Mouse (Mus musculus) midbrain, embryonic 13.5 days (tissue): ENCODE results near the gene Zp1. TPM values are rescaled to one million over a fixed set of nuclear protein-coding genes. Genes with fewer than 3 reads are reported as not detected.

Source experiments
- ATAC-seq: fragments of 200-750 bp; cut with Nextera tagmentation; 2 replicates; pipeline ENCODE4 v1.8.0; 2017; ENCODE audit warnings: mild to moderate bottlenecking, moderate TSS enrichment, moderate library complexity
- H3K27ac ChIP-seq: fragments of 300-500 bp; sonication (generic); 2 replicates; pipeline ENCODE4 v1.5.1; 2015; ENCODE audit warnings: inconsistent platforms, mild to moderate bottlenecking, moderate library complexity
- H3K27me3 ChIP-seq: fragments of 300-500 bp; sonication (generic); 2 replicates; pipeline ENCODE4 v1.6.1; 2015; ENCODE audit warnings: mild to moderate bottlenecking, inconsistent platforms
- H3K36me3 ChIP-seq: fragments of 300-500 bp; sonication (generic); 2 replicates; pipeline ENCODE4 v1.6.1; 2015; ENCODE audit warnings: mild to moderate bottlenecking, inconsistent platforms
- H3K4me1 ChIP-seq: fragments of 300-500 bp; sonication (generic); replicated peaks from 2 replicates; pipeline ENCODE4 v1.6.1; 2015; ENCODE audit warnings: inconsistent platforms
- H3K4me2 ChIP-seq: fragments of 300-500 bp; sonication (generic); replicated peaks from 2 replicates; pipeline ENCODE4 v1.6.1; 2015; ENCODE audit warnings: moderate library complexity, mild to moderate bottlenecking, inconsistent platforms
- H3K4me3 ChIP-seq: fragments of 300-500 bp; sonication (generic); replicated peaks from 2 replicates; pipeline ENCODE4 v1.5.1; 2015; ENCODE audit warnings: mild to moderate bottlenecking, inconsistent platforms
- H3K9ac ChIP-seq: fragments of 300-500 bp; sonication (generic); replicated peaks from 2 replicates; pipeline ENCODE4 v1.6.1; 2015; ENCODE audit warnings: mild to moderate bottlenecking, inconsistent platforms
- H3K9me3 ChIP-seq: fragments of 300-500 bp; sonication (generic); 2 replicates; pipeline ENCODE4 v1.6.1; 2016; ENCODE audit warnings: mild to moderate bottlenecking, inconsistent platforms
- WGBS: fragments of 180-500 bp; shearing (Covaris S2); methylation state at CpG from one replicate; pipeline ENCODE4 v1.1.7; 2015; 5-methylcytosine and 5-hydroxymethylcytosine counted together
- polyA plus RNA-seq: library from polyadenylated mRNA; unstranded; fragments of >200 nt; fragmentation: Nextera tagmentation; extraction: Ambion mirVana; gene quantifications from 2 replicates; pipeline ENCODE4 v1.2.1, GENCODE M21; 2015

Gene Zp1
- polyA plus RNA-seq, 1 experiment from 2014 or later = not detected

GRCm38 (mm10) chr19:10896849-10897248, 23.6 kb downstream of the Zp1 start:
- Histone ChIP-seq H3K36me3 (peaks cover 46% of the 10 kb centered on the region), H3K9me3 (no peaks in the 10 kb centered on the region), H3K4me1 (peaks cover 21% of the 10 kb centered on the region), H3K27ac (no peak overlapping the region), H3K27me3 (no peaks in the 10 kb centered on the region), H3K4me3 (peak overlapping the region; percentile 88; the same call in 1 of the 2 replicates), H3K4me2 (peak overlapping the region; percentile 92), H3K9ac (peak overlapping the region; percentile 95; the same call in 1 of the 2 replicates)
- 86% methylated on average over 7 of the region's 7 CpGs for WGBS
- no peak for ATAC-seq

- peaks cover 21% of the 10 kb centered on the region for H3K4me1 ChIP-seq
- peak overlapping the region; percentile 95 for H3K9ac ChIP-seq
- peak overlapping the region; percentile 88 for H3K4me3 ChIP-seq
- peak overlapping the region; percentile 94 for H3K27ac ChIP-seq
- H3K4me2 ChIP-seq = peak overlapping the region; percentile 92
- ATAC-seq = no peak
- peaks cover 35% of the 10 kb centered on the region for H3K36me3 ChIP-seq
- no peaks in the 10 kb centered on the region for H3K9me3 ChIP-seq
- H3K27me3 ChIP-seq = no peaks in the 10 kb centered on the region
- 2% methylated on average over 16 of the region's 16 CpGs for WGBS
Observed at GRCm38 (mm10) chr19:10895708-10896107, 24.7 kb downstream of the Zp1 start.

- peak within 1 kb of the TSS; percentile 92 for H3K4me2 ChIP-seq
- H3K4me1 ChIP-seq = peaks cover 21% of the 10 kb centered on the region
- H3K9me3 ChIP-seq = no peaks in the 10 kb centered on the region
- H3K27me3 ChIP-seq = no peaks in the 10 kb centered on the region
- H3K4me3 ChIP-seq = peak within 1 kb of the TSS; percentile 88
- peak; percentile 97 for ATAC-seq
- H3K9ac ChIP-seq = peak within 1 kb of the TSS; percentile 95
- WGBS = under 1% methylated on average over 42 of the region's 43 CpGs
- H3K27ac ChIP-seq = peak within 1 kb of the TSS; percentile 94
- peaks cover 28% of the 10 kb centered on the region for H3K36me3 ChIP-seq
Observed at GRCm38 (mm10) chr19:10895016-10895528, 25.4 kb downstream of the Zp1 start, which contains the start of gene Prpf19. TSS of gene Prpf19 (plus strand) at chr19:10895231.

- Histone ChIP-seq H3K4me3 (no peak overlapping the region), H3K4me2 (no peak overlapping the region), H3K9ac (no peak overlapping the region), H3K9me3 (no peaks in the 10 kb centered on the region), H3K36me3 (0 out of 2 replicates have a peak, but pooled peaks cover under 1% of the 10 kb centered on the region), H3K4me1 (peaks cover 16% of the 10 kb centered on the region), H3K27ac (no peak overlapping the region), H3K27me3 (no peaks in the 10 kb centered on the region)
- no peak for ATAC-seq
- 85% methylated on average over 3 of the region's 3 CpGs for WGBS
Observed at GRCm38 (mm10) chr19:10892201-10892600, 28.2 kb downstream of the Zp1 start.

GRCm38 (mm10) chr19:10881426-10882154, 38.8 kb downstream of the Zp1 start, which contains the start of gene Tmem109:
TSS of gene Tmem109 (minus strand) at chr19:10882001.
- Histone ChIP-seq H3K4me1 (peaks cover 30% of the 10 kb centered on the region), H3K27ac (peak within 1 kb of the TSS; percentile 98), H3K4me3 (peak within 1 kb of the TSS; percentile 56), H3K36me3 (peaks cover 8% of the 10 kb centered on the region), H3K27me3 (no peaks in the 10 kb centered on the region), H3K4me2 (peak within 1 kb of the TSS; percentile 80), H3K9ac (peak within 1 kb of the TSS; percentile 74), H3K9me3 (peaks cover 4% of the 10 kb centered on the region; the same call in 1 of the 2 replicates)
- under 1% methylated on average over 49 of the region's 49 CpGs for WGBS
- ATAC-seq = peak; percentile 95

GRCm38 (mm10) chr19:10880975-10881425, 39.4 kb downstream of the Zp1 start:
- peaks cover 4% of the 10 kb centered on the region; the same call in 1 of the 2 replicates for H3K9me3 ChIP-seq
- peak overlapping the region; percentile 74 for H3K9ac ChIP-seq
- H3K27me3 ChIP-seq = no peaks in the 10 kb centered on the region
- 0% methylated on average over 13 of the region's 14 CpGs for WGBS
- peaks cover 8% of the 10 kb centered on the region for H3K36me3 ChIP-seq
- peak overlapping the region; percentile 56 for H3K4me3 ChIP-seq
- ATAC-seq = no peak
- H3K4me2 ChIP-seq = peak overlapping the region; percentile 80
- peak overlapping the region; percentile 98 for H3K27ac ChIP-seq
- H3K4me1 ChIP-seq = peaks cover 30% of the 10 kb centered on the region

GRCm38 (mm10) chr19:10880085-10880974, 40.1 kb downstream of the Zp1 start:
- Histone ChIP-seq H3K4me3 (peak overlapping the region; percentile 56), H3K36me3 (peaks cover 8% of the 10 kb centered on the region), H3K9me3 (peaks cover 3% of the 10 kb centered on the region; the same call in 1 of the 2 replicates), H3K9ac (peak overlapping the region; percentile 74), H3K27ac (peak overlapping the region; percentile 98; the same call in 1 of the 2 replicates), H3K4me1 (peaks cover 30% of the 10 kb centered on the region), H3K4me2 (peak overlapping the region; percentile 80), H3K27me3 (no peaks in the 10 kb centered on the region)
- WGBS = 38% methylated on average over 6 of the region's 7 CpGs
- no peak for ATAC-seq

GRCm38 (mm10) chr19:10878201-10878837, 42.1 kb downstream of the Zp1 start:
- Histone ChIP-seq H3K9me3 (no peaks in the 10 kb centered on the region), H3K27me3 (no peaks in the 10 kb centered on the region), H3K36me3 (peaks cover 19% of the 10 kb centered on the region), H3K4me2 (no peak overlapping the region), H3K9ac (no peak overlapping the region), H3K4me1 (peaks cover 30% of the 10 kb centered on the region), H3K27ac (no peak overlapping the region), H3K4me3 (no peak overlapping the region)
- ATAC-seq = no peak
- 95% methylated on average over 7 of the region's 7 CpGs for WGBS

GRCm38 (mm10) chr19:10871328-10871961, 49.0 kb downstream of the Zp1 start:
- no peak overlapping the region for H3K9ac ChIP-seq
- peaks cover 43% of the 10 kb centered on the region for H3K36me3 ChIP-seq
- no peak overlapping the region for H3K27ac ChIP-seq
- H3K9me3 ChIP-seq = no peaks in the 10 kb centered on the region
- H3K4me1 ChIP-seq = peaks cover 33% of the 10 kb centered on the region
- ATAC-seq = no peak
- H3K4me3 ChIP-seq = no peak overlapping the region
- 79% methylated on average over 14 of the region's 14 CpGs for WGBS
- H3K4me2 ChIP-seq = no peak overlapping the region
- H3K27me3 ChIP-seq = no peaks in the 10 kb centered on the region

GRCm38 (mm10) chr19:10870676-10871075, 49.8 kb downstream of the Zp1 start:
- 90% methylated on average over 3 of the region's 3 CpGs for WGBS
- no peak overlapping the region for H3K9ac ChIP-seq
- H3K4me3 ChIP-seq = no peak overlapping the region
- ATAC-seq = no peak
- no peak overlapping the region for H3K27ac ChIP-seq
- no peaks in the 10 kb centered on the region for H3K27me3 ChIP-seq
- H3K4me1 ChIP-seq = peaks cover 37% of the 10 kb centered on the region
- no peaks in the 10 kb centered on the region for H3K9me3 ChIP-seq
- H3K36me3 ChIP-seq = peaks cover 50% of the 10 kb centered on the region
- no peak overlapping the region for H3K4me2 ChIP-seq
